Mouse (Mus musculus) midbrain, embryonic 11.5 days (tissue): ENCODE measurements around the gene 9430097D07Rik. TPM values are rescaled to one million over a fixed set of nuclear protein-coding genes. Genes with fewer than 3 reads are reported as not detected.

Experiments used
- ATAC-seq: fragments of 200-750 bp; cut with Nextera tagmentation; 2 replicates; pipeline ENCODE4 v1.8.0; 2017; ENCODE audit warnings: moderate TSS enrichment, moderate library complexity; ENCODE audit not compliant: low FRiP score
- DNase-seq: peaks from one replicate; pipeline ENCODE4 v3.0.0; 2015; ENCODE audit warnings: low spot score; ENCODE audit errors: missing footprints
- H3K27ac ChIP-seq: fragments of 300-500 bp; sonication (generic); 2 replicates; pipeline ENCODE4 v1.5.1; 2014; ENCODE audit warnings: low read depth, low read length
- H3K27me3 ChIP-seq: fragments of 300-500 bp; sonication (generic); 2 replicates; pipeline ENCODE4 v1.6.1; 2014; ENCODE audit warnings: mild to moderate bottlenecking, low read length, moderate library complexity, mixed read lengths; ENCODE audit not compliant: control insufficient read depth, insufficient read depth
- H3K36me3 ChIP-seq: fragments of 300-500 bp; sonication (generic); 2 replicates; pipeline ENCODE4 v1.6.1; 2014; ENCODE audit warnings: mild to moderate bottlenecking, low read length, moderate library complexity, mixed read lengths; ENCODE audit not compliant: control insufficient read depth, insufficient read depth
- H3K4me1 ChIP-seq: fragments of 300-500 bp; sonication (generic); 2 replicates; pipeline ENCODE4 v1.6.1; 2014; ENCODE audit warnings: low read length; ENCODE audit not compliant: control insufficient read depth, insufficient read depth
- H3K4me2 ChIP-seq: fragments of 300-500 bp; sonication (generic); 2 replicates; pipeline ENCODE4 v1.6.1; 2014; ENCODE audit warnings: mild to moderate bottlenecking, moderate library complexity
- H3K4me3 ChIP-seq: fragments of 300-500 bp; sonication (generic); 2 replicates; pipeline ENCODE4 v1.5.1; 2014; ENCODE audit warnings: low read depth, low read length
- H3K9ac ChIP-seq: fragments of 300-500 bp; sonication (generic); 2 replicates; pipeline ENCODE4 v1.6.1; 2014; ENCODE audit warnings: low read length
- H3K9me3 ChIP-seq: fragments of 300-500 bp; sonication (generic); 2 replicates; pipeline ENCODE4 v1.6.1; 2016; ENCODE audit warnings: low read length; ENCODE audit not compliant: control insufficient read depth
- WGBS: fragments of 180-500 bp; shearing (Covaris S2); extraction: QIAGEN DNeasy Blood & Tissue Kit; methylation state at CpG from one replicate; pipeline ENCODE4 v1.1.7; 2014; 5-methylcytosine and 5-hydroxymethylcytosine counted together
- polyA plus RNA-seq: library from polyadenylated mRNA; unstranded; fragments of >200 nt; fragmentation: Nextera tagmentation; extraction: Ambion mirVana; gene quantifications from 2 replicates; pipeline ENCODE4 v1.2.1, GENCODE M21; 2014

The 9430097D07Rik gene
- polyA plus RNA-seq, 1 experiment from 2014 or later, result 0.49 TPM

DNA sequence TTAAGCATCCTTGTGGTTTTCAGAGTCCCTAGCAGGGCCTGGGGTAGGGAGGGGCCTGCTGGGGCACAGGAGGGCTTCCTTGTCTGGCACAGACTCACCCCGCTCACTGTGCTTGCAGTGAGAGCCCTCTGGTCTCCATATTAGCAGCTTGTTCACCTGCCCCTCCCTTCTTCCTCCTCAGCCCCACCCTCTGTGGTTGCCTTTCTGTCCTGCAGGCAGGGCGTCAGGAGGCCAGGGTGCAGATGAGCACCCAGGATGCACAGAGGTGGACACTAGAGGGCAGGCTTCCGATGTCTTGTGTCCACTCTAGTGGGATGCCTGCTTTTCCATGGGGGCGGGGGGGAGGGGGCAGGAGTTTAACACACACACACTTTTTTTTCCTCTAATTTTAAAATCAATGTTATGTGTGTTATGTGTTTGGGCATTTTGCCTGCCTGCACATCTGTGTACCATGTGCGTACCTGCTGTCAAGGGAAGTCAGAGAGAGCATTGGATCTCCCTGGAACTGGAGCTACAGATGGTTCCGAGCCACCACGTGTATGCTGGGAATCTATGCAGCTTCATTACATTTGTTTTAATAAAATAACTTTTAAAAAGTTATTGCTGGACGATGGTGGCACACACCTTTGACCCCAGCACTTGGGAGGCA, 26.1 kb upstream of the 9430097D07Rik start:
- 44% methylated on average over 8 of the region's 8 CpGs for WGBS
- no peak overlapping the region for H3K4me3 ChIP-seq
- no peaks in the 10 kb centered on the region for H3K4me1 ChIP-seq
- no peak overlapping the region for H3K27ac ChIP-seq
- H3K9ac ChIP-seq, result no peak overlapping the region
- ATAC-seq, result peak; percentile 60; the same call in 1 of the 2 replicates
- no peak overlapping the region for H3K4me2 ChIP-seq
- no peaks in the 10 kb centered on the region for H3K36me3 ChIP-seq
- no peaks in the 10 kb centered on the region for H3K9me3 ChIP-seq
- no peaks in the 10 kb centered on the region for H3K27me3 ChIP-seq
- no peak for DNase-seq

DNA sequence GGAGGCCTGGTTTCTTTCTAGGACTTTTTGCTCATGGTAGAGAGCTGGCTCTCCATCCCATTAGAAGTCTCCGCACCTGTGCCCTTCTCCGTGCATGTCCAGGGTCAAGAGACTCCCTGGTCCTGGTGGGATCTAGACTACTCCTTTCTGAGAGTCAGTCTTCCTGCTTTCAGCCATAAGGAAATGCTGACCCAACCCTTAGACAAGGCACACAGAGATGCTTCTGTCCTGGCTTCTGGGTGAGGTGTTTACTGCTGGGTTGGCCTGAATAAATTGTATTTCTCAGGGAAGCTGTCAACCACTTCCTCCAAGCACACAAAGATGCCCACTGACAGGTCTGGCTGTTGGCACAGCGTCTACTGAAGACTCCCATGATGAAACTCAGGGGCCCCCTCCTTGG, 23.9 kb upstream of the 9430097D07Rik start, which contains the start of gene St6galnac6:
TSS of gene St6galnac6 (plus strand) at position 301 of the 400 bp plus-strand sequence.
- H3K27me3 ChIP-seq, result no peaks in the 10 kb centered on the region
- 83% methylated on average over 3 of the region's 3 CpGs for WGBS
- ATAC-seq, result no peak
- H3K9ac ChIP-seq, result no peak within 1 kb of the TSS
- H3K36me3 ChIP-seq, result no peaks in the 10 kb centered on the region
- H3K4me3 ChIP-seq, result no peak within 1 kb of the TSS
- no peaks in the 10 kb centered on the region for H3K9me3 ChIP-seq
- no peak for DNase-seq
- no peak within 1 kb of the TSS for H3K27ac ChIP-seq
- H3K4me2 ChIP-seq, result no peak within 1 kb of the TSS
- H3K4me1 ChIP-seq, result no peaks in the 10 kb centered on the region

DNA sequence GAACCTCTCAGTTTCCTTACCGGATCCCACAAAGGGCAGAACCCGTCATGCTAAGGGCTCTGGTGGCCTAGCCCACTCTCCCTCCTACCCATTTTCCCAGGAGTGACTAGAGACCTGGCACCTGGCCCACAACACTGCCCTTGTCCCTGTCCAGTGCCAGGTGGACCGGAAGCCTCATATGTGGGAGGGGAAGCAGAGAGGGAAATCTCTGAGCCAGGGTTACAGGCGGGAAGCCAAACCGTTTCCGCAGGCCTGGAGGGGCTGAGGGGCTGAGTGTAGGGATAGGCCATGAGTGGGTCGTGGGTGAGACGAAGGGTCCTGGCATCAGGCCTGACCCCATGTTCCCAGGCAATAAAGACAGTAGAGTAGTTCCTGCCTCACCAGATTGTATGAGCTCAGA, 23.0 kb upstream of the 9430097D07Rik start:
- ATAC-seq (no peak), DNase-seq (no peak)
- WGBS, result 91% methylated on average over 8 of the region's 8 CpGs
- H3K36me3 ChIP-seq, result no peaks in the 10 kb centered on the region
- no peak overlapping the region for H3K4me3 ChIP-seq
- no peak overlapping the region for H3K9ac ChIP-seq
- no peak overlapping the region for H3K4me2 ChIP-seq
- H3K27me3 ChIP-seq, result no peaks in the 10 kb centered on the region
- H3K9me3 ChIP-seq, result no peaks in the 10 kb centered on the region
- H3K4me1 ChIP-seq, result no peaks in the 10 kb centered on the region
- no peak overlapping the region for H3K27ac ChIP-seq

- no peak overlapping the region for H3K27ac ChIP-seq
Measured at GRCm38 (mm10) chr2:32597699-32598098, 22.2 kb upstream of the 9430097D07Rik start.

GRCm38 (mm10) chr2:32597248-32597647, 21.8 kb upstream of the 9430097D07Rik start:
- no peak overlapping the region for H3K27ac ChIP-seq
- H3K4me3 ChIP-seq, result no peak overlapping the region
- DNase-seq, result no peak
- no peaks in the 10 kb centered on the region for H3K27me3 ChIP-seq
- no peaks in the 10 kb centered on the region for H3K36me3 ChIP-seq
- no peak overlapping the region for H3K9ac ChIP-seq
- H3K9me3 ChIP-seq, result no peaks in the 10 kb centered on the region
- no peak for ATAC-seq
- H3K4me1 ChIP-seq, result no peaks in the 10 kb centered on the region
- H3K4me2 ChIP-seq, result no peak overlapping the region
- 84% methylated on average over 5 of the region's 5 CpGs for WGBS

More at GRCm38 (mm10) chr2:32597699-32598098, 22.2 kb upstream of the 9430097D07Rik start:
- no peak overlapping the region for H3K9ac ChIP-seq
- DNase-seq, result no peak
- no peak overlapping the region for H3K4me2 ChIP-seq
- 86% methylated on average over 5 of the region's 5 CpGs for WGBS
- no peak for ATAC-seq
- H3K9me3 ChIP-seq, result no peaks in the 10 kb centered on the region
- no peaks in the 10 kb centered on the region for H3K27me3 ChIP-seq
- no peaks in the 10 kb centered on the region for H3K36me3 ChIP-seq
- no peak overlapping the region for H3K4me3 ChIP-seq
- H3K4me1 ChIP-seq, result no peaks in the 10 kb centered on the region

- Histone ChIP-seq H3K27ac (no peak overlapping the region), H3K4me3 (no peak overlapping the region), H3K36me3 (no peaks in the 10 kb centered on the region), H3K4me2 (no peak overlapping the region), H3K27me3 (no peaks in the 10 kb centered on the region), H3K9ac (no peak overlapping the region), H3K4me1 (no peaks in the 10 kb centered on the region), H3K9me3 (no peaks in the 10 kb centered on the region)
- no peak for DNase-seq
- no peak for ATAC-seq
- 94% methylated on average over 13 of the region's 13 CpGs for WGBS
Measured at GRCm38 (mm10) chr2:32596725-32597124, 21.2 kb upstream of the 9430097D07Rik start.

DNA sequence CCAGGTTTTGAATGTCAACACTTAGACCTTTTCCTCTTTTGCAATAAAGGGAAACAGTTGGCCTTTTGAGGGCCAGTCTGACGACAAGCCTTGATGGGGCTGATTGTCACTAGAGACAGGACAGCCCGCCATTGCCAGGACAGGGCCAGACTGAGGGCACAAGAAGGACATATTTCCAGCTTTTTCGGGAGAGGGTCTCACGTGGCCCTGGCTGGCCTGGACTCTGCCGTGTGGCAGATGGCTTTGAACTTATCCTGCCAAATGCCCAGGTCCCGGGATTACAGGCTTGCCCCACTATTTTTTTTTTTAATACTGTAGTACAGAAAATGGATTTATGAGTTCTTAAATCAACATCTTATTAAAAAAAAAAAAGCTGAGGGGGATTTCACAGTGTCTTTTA, 15.8 kb upstream of the 9430097D07Rik start:
- Histone ChIP-seq H3K4me2 (no peak overlapping the region), H3K27me3 (no peaks in the 10 kb centered on the region), H3K9ac (no peak overlapping the region), H3K4me1 (peaks cover 8% of the 10 kb centered on the region), H3K4me3 (no peak overlapping the region), H3K27ac (no peak overlapping the region), H3K36me3 (no peaks in the 10 kb centered on the region), H3K9me3 (no peaks in the 10 kb centered on the region)
- ATAC-seq (no peak), DNase-seq (no peak)
- 75% methylated on average over 6 of the region's 6 CpGs for WGBS

DNA sequence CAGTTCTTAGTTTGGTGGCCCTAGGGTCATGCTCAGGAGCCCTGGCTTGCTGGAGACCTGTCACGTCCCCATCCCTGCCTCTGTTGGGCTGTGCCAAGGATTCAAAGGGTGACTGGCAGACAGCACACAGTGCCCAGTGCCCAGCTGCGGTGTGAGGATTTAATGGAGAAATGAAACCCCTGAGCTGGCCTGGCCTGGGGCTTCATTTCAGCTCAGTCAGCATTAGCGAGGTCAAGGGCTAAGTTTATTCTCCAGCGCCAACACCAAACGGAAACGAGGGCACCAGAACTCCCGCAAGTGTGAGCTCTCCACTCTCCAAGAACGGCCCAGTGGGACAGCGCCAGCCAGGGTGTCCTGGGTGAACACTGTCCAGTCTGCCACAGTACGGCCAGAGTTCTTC, 14.7 kb upstream of the 9430097D07Rik start:
- 83% methylated on average over 10 of the region's 10 CpGs for WGBS
- no peak overlapping the region for H3K9ac ChIP-seq
- no peaks in the 10 kb centered on the region for H3K36me3 ChIP-seq
- no peaks in the 10 kb centered on the region for H3K9me3 ChIP-seq
- H3K4me3 ChIP-seq, result no peak overlapping the region
- H3K4me2 ChIP-seq, result no peak overlapping the region
- no peak overlapping the region for H3K27ac ChIP-seq
- ATAC-seq, result no peak
- no peak for DNase-seq
- H3K27me3 ChIP-seq, result no peaks in the 10 kb centered on the region
- H3K4me1 ChIP-seq, result peaks cover 8% of the 10 kb centered on the region

- no peak overlapping the region for H3K4me2 ChIP-seq
Measured at GRCm38 (mm10) chr2:32589213-32589795, 13.8 kb upstream of the 9430097D07Rik start.

More at GRCm38 (mm10) chr2:32589213-32589795, 13.8 kb upstream of the 9430097D07Rik start:
- WGBS, result 77% methylated on average over 11 of the region's 11 CpGs
- no peak overlapping the region for H3K27ac ChIP-seq
- no peak overlapping the region for H3K4me3 ChIP-seq
- H3K27me3 ChIP-seq, result no peaks in the 10 kb centered on the region
- DNase-seq (no peak), ATAC-seq (no peak)
- no peak overlapping the region for H3K9ac ChIP-seq
- no peaks in the 10 kb centered on the region for H3K9me3 ChIP-seq
- peaks cover 8% of the 10 kb centered on the region for H3K4me1 ChIP-seq
- H3K36me3 ChIP-seq, result no peaks in the 10 kb centered on the region
